Mouse (Mus musculus) liver, postnatal 0 days (tissue): ENCODE measurements at regions not wholly inside any gene's neighbourhood (a gene's known extent, or its start where the extent isn't known, plus 50 kb on each side); places are given as distances from the start of the nearest gene placed in this dataset.

Experiments
- CTCF ChIP-seq: sonication (generic); IDR thresholded peaks from 2 replicates; pipeline ENCODE4 v1.5.1; 2016; ENCODE audit warnings: antibody characterized with exemption, low read depth
- EP300 ChIP-seq: IDR thresholded peaks from 2 replicates; pipeline ENCODE4 v1.6.1; 2016; ENCODE audit warnings: antibody characterized with exemption, low read depth, mild to moderate bottlenecking

DNA sequence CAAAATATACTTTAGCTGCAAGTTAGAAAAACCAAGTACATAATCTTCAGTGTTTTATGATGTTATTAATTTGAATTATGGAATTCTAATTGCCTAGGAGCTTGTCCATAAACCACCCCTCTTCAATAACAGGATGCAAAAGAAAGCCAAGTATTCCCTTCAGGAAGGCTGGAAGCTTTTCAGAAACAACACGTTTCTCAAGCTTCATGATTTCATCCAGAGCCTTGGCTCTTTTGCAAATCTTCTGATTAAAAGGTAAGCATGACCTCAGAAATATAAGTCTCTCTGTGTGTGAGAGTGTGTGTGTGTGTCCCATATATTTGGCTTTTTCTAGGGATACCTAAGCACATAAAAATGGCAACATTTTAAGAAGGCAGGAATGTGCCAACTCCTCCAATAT, 570.0 kb downstream of the Gm11232 start:
- TF ChIP-seq CTCF, result no peak
- TF ChIP-seq EP300, result no peak
